Mouse (Mus musculus) stomach, postnatal 0 days (tissue): Measurements from ENCODE around the gene Gse1.

Experiments used
- CTCF ChIP-seq: IDR thresholded peaks from 2 replicates; pipeline ENCODE4 v1.5.1; 2016; ENCODE audit warnings: antibody characterized with exemption, low read depth, mild to moderate bottlenecking, moderate library complexity
- EP300 ChIP-seq: optimal IDR thresholded peaks from 2 replicates; pipeline ENCODE3; 2016; ENCODE audit warnings: antibody characterized with exemption

- no peak for TF ChIP-seq CTCF
- no peak for TF ChIP-seq EP300
Measured at GRCm38 (mm10) chr8:120498926-120499605, 270.8 kb downstream of the Gse1 start.
